Mouse (Mus musculus) large intestine, adult 2 months (tissue): ENCODE results near the gene Olfr13. TPM values are rescaled to one million over a fixed set of nuclear protein-coding genes. Genes with fewer than 3 reads are reported as not detected.
"Not testable (repeated sequence)": the region's sequence is repeated elsewhere in the genome, so short reads cannot be mapped to it uniquely, and the experiment has no call there.

ENCODE experiments used
- DNase-seq: peaks from one replicate; pipeline ENCODE4 v3.0.0-alpha.2; 2012; ENCODE audit warnings: low read depth, low spot score
- WGBS: fragments of 180-500 bp; shearing (Covaris S2); methylation state at CpG from one replicate; pipeline ENCODE4 v1.1.7; 2018; 5-methylcytosine and 5-hydroxymethylcytosine counted together
- polyA plus RNA-seq: library from polyadenylated mRNA; depleted of rRNA; stranded (reverse); fragments of >200 nt; gene quantifications from 2 replicates; pipeline ENCODE4 v1.2.3, GENCODE M21; 2012; rRNA removed

Gene Olfr13
- not detected in 2 replicates for polyA plus RNA-seq

DNA sequence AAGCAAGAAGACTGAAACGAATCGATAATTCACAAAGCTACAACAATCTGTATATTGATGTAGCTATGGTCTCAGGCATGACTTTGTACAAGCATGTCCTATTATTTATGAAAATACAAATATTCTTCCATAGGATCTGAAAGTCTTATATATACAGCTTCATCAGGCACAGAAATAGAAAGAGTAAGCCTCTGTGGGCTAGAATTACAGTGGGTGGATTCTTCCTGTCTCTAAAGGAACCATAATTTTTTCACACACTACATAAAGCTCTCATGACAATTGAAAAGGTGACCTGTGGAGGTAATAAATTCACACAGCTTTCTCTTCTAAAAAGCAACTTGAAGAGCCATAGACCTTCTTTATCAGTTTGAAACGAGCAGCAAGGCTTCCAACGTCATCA lies at the start of gene Olfr13:
Olfr13 (plus strand) TSS at position 301 of the 400 bp plus-strand sequence.
- 51% methylated on average over 4 of the region's 4 CpGs for WGBS
- DNase-seq, result no peak

- WGBS, result 75% methylated on average over 2 of the region's 2 CpGs
- DNase-seq, result not testable (repeated sequence)
Observed at GRCm38 (mm10) chr6:43146267-43146666, 25.7 kb upstream of the Olfr13 start, which contains the start of gene Olfr237-ps1. TSS of gene Olfr237-ps1 (plus strand) at chr6:43146567.

- 52% methylated on average over 1 of the region's 1 CpGs for WGBS
- no peak for DNase-seq
Observed at GRCm38 (mm10) chr6:43159502-43159901, 12.4 kb upstream of the Olfr13 start.

DNA sequence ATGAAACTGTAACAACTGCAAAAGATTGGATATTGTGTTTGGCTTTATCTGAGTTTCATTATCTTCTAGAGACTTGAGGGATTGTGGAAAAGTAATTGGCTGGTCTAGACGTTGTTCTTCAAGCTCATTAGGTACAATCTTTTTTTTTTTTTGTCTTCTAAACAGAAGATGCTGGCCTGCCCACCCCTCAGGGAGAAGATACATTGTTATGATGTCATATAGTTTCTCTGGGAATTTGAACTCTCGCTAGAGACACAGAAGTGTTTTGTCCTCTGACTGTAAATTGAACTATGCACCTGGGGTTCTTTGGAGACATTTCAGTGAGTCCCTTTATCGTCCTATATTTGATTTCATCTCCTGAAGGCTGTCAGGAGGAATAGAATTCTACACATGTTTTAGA lies 9.0 kb upstream of the Olfr13 start, which contains the start of gene Olfr437:
Olfr437 (plus strand) TSS at position 301 of the 400 bp plus-strand sequence.
- WGBS, result 65% methylated on average over 3 of the region's 3 CpGs

DNA sequence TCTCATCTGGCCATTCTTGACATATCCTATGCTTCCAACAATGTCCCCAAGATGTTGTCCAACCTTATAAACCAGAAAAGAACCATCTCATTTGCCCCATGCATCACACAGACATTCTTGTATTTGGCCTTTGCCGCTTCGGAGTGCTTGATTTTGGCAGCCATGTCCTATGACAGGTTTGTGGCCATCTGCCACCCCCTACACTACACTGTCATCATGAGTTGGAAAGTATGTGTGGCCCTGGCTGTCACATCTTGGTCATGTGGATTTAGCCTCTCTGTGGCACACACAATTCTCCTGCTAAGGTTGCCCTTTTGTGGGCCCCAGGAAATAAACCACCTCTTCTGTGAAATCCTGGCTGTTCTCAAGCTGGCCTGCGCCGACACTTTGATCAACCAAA lies 4.7 kb upstream of the Olfr13 start:
- 97% methylated on average over 4 of the region's 4 CpGs for WGBS
- no peak for DNase-seq

More for the DNA sequence above, 9.0 kb upstream of the Olfr13 start, which contains the start of gene Olfr437:
- DNase-seq, result no peak

DNA sequence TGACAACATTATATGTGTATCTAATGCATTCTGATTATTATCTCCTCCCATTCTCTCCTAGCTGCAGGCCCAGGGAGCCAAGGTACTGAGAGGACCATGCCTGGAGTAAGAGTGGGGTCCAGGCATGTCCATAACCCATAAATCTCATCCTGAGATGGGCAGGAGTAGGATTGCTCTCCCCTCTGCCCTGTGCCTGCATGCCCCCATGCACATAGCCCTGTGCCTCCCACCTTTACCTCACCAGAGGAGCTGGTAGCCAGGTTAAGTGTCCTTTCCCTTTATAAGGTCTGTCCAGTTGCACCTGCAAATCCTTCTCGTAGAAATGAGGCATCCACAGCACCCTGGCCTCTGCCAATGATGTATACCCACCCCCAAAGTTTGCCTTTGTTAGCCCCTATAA lies 6.2 kb downstream of the Olfr13 start:
- 33% methylated on average over 1 of the region's 1 CpGs for WGBS
- DNase-seq, result no peak

- no peak for DNase-seq
- WGBS, result 64% methylated on average over 6 of the region's 6 CpGs
Observed at GRCm38 (mm10) chr6:43178584-43179501, 6.9 kb downstream of the Olfr13 start.

- 65% methylated on average over 3 of the region's 3 CpGs for WGBS
- no peak for DNase-seq
Observed at GRCm38 (mm10) chr6:43190986-43191385, 19.0 kb downstream of the Olfr13 start.

DNA sequence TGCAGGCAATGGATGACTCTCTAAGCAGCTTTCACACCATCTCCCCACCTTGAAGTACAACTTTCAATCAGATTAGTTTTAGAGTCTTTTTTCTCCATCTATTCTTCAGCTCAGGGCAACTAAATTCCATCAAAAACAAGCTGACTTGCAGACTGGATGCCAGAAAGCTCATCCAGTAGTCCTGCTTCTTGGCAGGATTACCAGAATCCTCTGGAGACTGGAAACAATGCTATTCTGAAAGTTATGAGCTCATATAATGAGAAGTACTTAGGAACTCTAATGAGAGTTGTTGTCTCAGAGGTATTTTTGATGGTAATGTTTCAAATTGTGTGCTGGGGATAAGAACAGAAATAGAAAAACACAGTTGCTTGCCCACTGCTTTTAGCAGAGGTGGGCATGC lies 24.8 kb downstream of the Olfr13 start, which contains the start of gene Olfr435:
Olfr435 (plus strand) TSS at position 366 of the 400 bp plus-strand sequence.
- DNase-seq, result no peak

- WGBS, result 50% methylated on average over 3 of the region's 3 CpGs
- DNase-seq, result no peak
Observed at GRCm38 (mm10) chr6:43198094-43198493, 26.2 kb downstream of the Olfr13 start.

DNA sequence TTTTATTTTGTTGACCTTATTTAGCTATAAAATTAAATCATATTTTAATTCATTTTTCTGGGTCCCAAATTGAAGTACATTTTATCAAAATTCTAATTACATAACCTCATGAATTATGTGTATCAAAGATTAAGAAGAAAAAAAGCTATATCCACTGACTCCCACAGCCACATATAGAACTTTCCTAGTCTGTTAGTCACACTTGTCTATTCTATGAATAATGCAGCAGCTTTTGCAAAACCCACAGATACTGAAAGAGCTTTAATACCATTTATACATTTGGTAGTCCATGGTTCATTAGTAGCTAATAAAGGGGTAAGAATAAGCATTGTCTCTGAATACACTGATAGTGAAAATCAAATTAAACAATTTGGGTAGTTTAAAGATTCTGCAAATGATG lies 30.8 kb downstream of the Olfr13 start:
- DNase-seq, result no peak

DNA sequence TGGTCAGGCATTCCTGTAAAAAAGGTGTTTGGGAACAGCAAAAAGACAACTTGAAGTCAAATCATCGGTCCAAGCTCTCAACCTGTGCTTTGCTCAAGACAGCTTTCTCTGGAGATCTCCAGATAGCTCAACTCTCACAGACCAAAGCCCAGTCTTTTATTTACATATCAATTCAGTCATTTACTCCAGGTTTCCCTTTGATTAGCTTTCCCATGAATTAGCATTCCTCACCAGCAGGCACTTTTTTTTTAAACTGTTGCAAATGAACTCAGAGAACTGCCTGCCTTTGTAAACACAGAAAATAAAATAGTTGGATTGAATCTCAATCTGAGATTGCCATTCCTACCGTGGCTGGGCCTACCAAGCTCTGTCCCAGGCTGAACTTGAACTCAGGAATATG lies 33.4 kb downstream of the Olfr13 start:
- DNase-seq, result no peak
- WGBS, result 34% methylated on average over 2 of the region's 2 CpGs

DNA sequence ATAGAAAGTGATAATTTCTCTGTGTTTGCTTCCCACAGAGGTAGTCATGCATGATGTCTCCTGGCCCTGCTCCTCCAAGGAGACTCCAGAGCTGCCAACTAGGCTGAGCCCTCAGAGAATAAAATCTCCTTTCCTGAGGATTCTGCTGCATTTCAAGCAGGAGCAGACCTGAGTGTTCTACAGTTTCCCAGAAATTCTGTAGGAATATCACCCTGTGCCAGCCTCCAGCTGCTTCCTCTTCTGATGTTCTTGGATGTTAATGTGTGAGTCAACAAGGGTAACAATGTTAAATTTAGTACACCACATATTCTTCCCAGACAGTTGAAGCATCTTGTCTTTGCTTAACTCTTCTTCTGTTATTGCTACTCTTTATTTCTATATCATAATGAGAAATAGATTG lies 40.9 kb downstream of the Olfr13 start, which contains the start of gene Olfr434:
Olfr434 (plus strand) TSS at position 149 of the 400 bp plus-strand sequence.
- not testable (repeated sequence) for DNase-seq

Other genes with a start within 250 kb of the Olfr13 start
- gene Olfr444, start 223.1 kb upstream of the Olfr13 start, polyA plus RNA-seq, result not detected in 2 replicates
- not detected in 2 replicates for gene Olfr441, start 65.8 kb upstream of the Olfr13 start, polyA plus RNA-seq
- not detected in 2 replicates for gene Olfr237-ps1, start 25.6 kb upstream of the Olfr13 start, polyA plus RNA-seq
- not detected in 2 replicates for gene Olfr437, start 8.9 kb upstream of the Olfr13 start, polyA plus RNA-seq
- gene Olfr435, start 25.0 kb downstream of the Olfr13 start, polyA plus RNA-seq, result not detected in 2 replicates
- not detected in 2 replicates for gene Olfr434, start 40.9 kb downstream of the Olfr13 start, polyA plus RNA-seq
- not detected in 2 replicates for gene Olfr47, start 59.4 kb downstream of the Olfr13 start, polyA plus RNA-seq
- gene Arhgef5, start 93.4 kb downstream of the Olfr13 start, polyA plus RNA-seq, result 43.0 and 64.8 TPM in 2 replicates
- not detected in 2 replicates for gene Nobox, start 137.4 kb downstream of the Olfr13 start, polyA plus RNA-seq